8 mouse cellular contexts compared by ENCODE assay signal in genomic region chr7:136046645-136047363, GRCm38 (mm10).
DNase-seq lines count a peak whose midpoint lies in the region; ATAC-seq and TF ChIP-seq lines count a peak whose summit lies in the region.

No protein-coding gene starts in this region.

- peaks cover 5% of the 10 kb centered on the region; the same call in 1 of the 2 replicates for H3K27me3 ChIP-seq in embryonic facial prominence, embryonic 12.5 days
- no peaks in the 10 kb centered on the region for H3K27me3 ChIP-seq in heart, embryonic 11.5 days (ENCODE audit: control insufficient read depth, insufficient read depth, low read length)
- H3K27me3 ChIP-seq in kidney, embryonic 16.5 days (ENCODE audit: insufficient read depth, low read length) = no peaks in the 10 kb centered on the region
- H3K27me3 ChIP-seq in limb, embryonic 14.5 days (ENCODE audit: control insufficient read depth, insufficient read depth, low read length) = no peaks in the 10 kb centered on the region; the same call in 1 of the 2 replicates

- no peak overlapping the region for H3K4me3 ChIP-seq in gastrocnemius, adult 2 months
- H3K4me3 ChIP-seq in embryonic facial prominence, embryonic 12.5 days = no peak overlapping the region
- H3K4me3 ChIP-seq in heart, embryonic 11.5 days (ENCODE audit: low read depth, low read length) = no peak overlapping the region
- H3K4me3 ChIP-seq in kidney, embryonic 16.5 days (ENCODE audit: low read length) = no peak overlapping the region
- H3K4me3 ChIP-seq in limb, embryonic 14.5 days (replicated peaks; ENCODE audit: low read length) = no peak overlapping the region

- TF ChIP-seq CTCF in gastrocnemius, adult 2 months (IDR thresholded peaks at IDR 0.05) = no peak

- no peak overlapping the region for H3K9ac ChIP-seq in embryonic facial prominence, embryonic 12.5 days
- no peak overlapping the region for H3K9ac ChIP-seq in heart, embryonic 11.5 days (ENCODE audit: low read depth, low read length)
- no peak overlapping the region for H3K9ac ChIP-seq in kidney, embryonic 16.5 days (replicated peaks; ENCODE audit: low read length)
- no peak overlapping the region for H3K9ac ChIP-seq in limb, embryonic 14.5 days (ENCODE audit: low read depth, low read length, severe bottlenecking)

- no peak overlapping the region for H3K27ac ChIP-seq in gastrocnemius, adult 2 months
- H3K27ac ChIP-seq in embryonic facial prominence, embryonic 12.5 days = peak overlapping the region; percentile 89
- peak overlapping the region; percentile 22; the same call in 1 of the 2 replicates for H3K27ac ChIP-seq in heart, embryonic 11.5 days (ENCODE audit: low read depth, low read length)
- H3K27ac ChIP-seq in kidney, embryonic 16.5 days (ENCODE audit: low read length) = peak overlapping the region; percentile 79
- H3K27ac ChIP-seq in limb, embryonic 14.5 days (replicated peaks; ENCODE audit: low read depth, low read length) = peak overlapping the region; percentile 75

- H3K4me2 ChIP-seq in embryonic facial prominence, embryonic 12.5 days (replicated peaks) = 0 out of 2 replicates have a peak overlapping the region, but pooled peaks have one; percentile 19
- no peak overlapping the region; the same call in 1 of the 2 replicates for H3K4me2 ChIP-seq in heart, embryonic 11.5 days
- 0 out of 2 replicates have a peak overlapping the region, but pooled peaks have one; percentile 1 for H3K4me2 ChIP-seq in kidney, embryonic 16.5 days (replicated peaks; ENCODE audit: low read depth, low read length)
- H3K4me2 ChIP-seq in limb, embryonic 14.5 days (replicated peaks; ENCODE audit: low read depth, low read length, severe bottlenecking) = 0 out of 2 replicates have a peak overlapping the region, but pooled peaks have one; percentile 7

- no peaks in the 10 kb centered on the region for H3K9me3 ChIP-seq in embryonic facial prominence, embryonic 12.5 days
- no peaks in the 10 kb centered on the region for H3K9me3 ChIP-seq in heart, embryonic 11.5 days (replicated peaks; ENCODE audit: control insufficient read depth, low read length)
- no peaks in the 10 kb centered on the region for H3K9me3 ChIP-seq in kidney, embryonic 16.5 days (ENCODE audit: low read length)
- no peaks in the 10 kb centered on the region for H3K9me3 ChIP-seq in limb, embryonic 14.5 days (ENCODE audit: control insufficient read depth, low read length)

- H3K36me3 ChIP-seq in embryonic facial prominence, embryonic 12.5 days = no peaks in the 10 kb centered on the region
- no peaks in the 10 kb centered on the region for H3K36me3 ChIP-seq in heart, embryonic 11.5 days (ENCODE audit: control insufficient read depth, insufficient read depth, low read length)
- H3K36me3 ChIP-seq in kidney, embryonic 16.5 days (ENCODE audit: insufficient read depth, low read length) = no peaks in the 10 kb centered on the region
- H3K36me3 ChIP-seq in limb, embryonic 14.5 days (ENCODE audit: control insufficient read depth, insufficient read depth, low read length) = no peaks in the 10 kb centered on the region

- intact Hi-C loops in gastrocnemius, adult 2 months (cut with DNase I) = no loop called here

- peaks cover 63% of the 10 kb centered on the region for H3K4me1 ChIP-seq in embryonic facial prominence, embryonic 12.5 days
- peaks cover 12% of the 10 kb centered on the region for H3K4me1 ChIP-seq in heart, embryonic 11.5 days (ENCODE audit: control insufficient read depth, insufficient read depth, low read length)
- peaks cover 47% of the 10 kb centered on the region for H3K4me1 ChIP-seq in kidney, embryonic 16.5 days (ENCODE audit: insufficient read depth, low read length)
- peaks cover 57% of the 10 kb centered on the region for H3K4me1 ChIP-seq in limb, embryonic 14.5 days (ENCODE audit: control insufficient read depth, insufficient read depth, low read length)

- no peak for TF ChIP-seq POLR2A in limb, embryonic 14.5 days (IDR thresholded peaks at IDR 0.05; ENCODE audit: borderline replicate concordance, extremely low read depth, insufficient read depth, insufficient read length)

- ATAC-seq in embryonic facial prominence, embryonic 12.5 days (ENCODE audit: insufficient number of reproducible peaks, insufficient read depth, low FRiP score, low TSS enrichment) = peak; percentile 78
- peak; percentile 75; the same call in 1 of the 2 replicates for ATAC-seq in heart, embryonic 11.5 days (replicated peaks; ENCODE audit: insufficient number of reproducible peaks, low FRiP score, low TSS enrichment)
- peak; percentile 83 for ATAC-seq in kidney, embryonic 16.5 days (ENCODE audit: low FRiP score, low TSS enrichment)
- peak; percentile 82 for ATAC-seq in limb, embryonic 14.5 days (ENCODE audit: low FRiP score, low read depth)

- WGBS in embryonic facial prominence, embryonic 12.5 days = 15% methylated on average over 14 of the region's 14 CpGs
- 30% methylated on average over 14 of the region's 14 CpGs for WGBS in heart, embryonic 11.5 days (ENCODE audit: insufficient replicate concordance)
- WGBS in kidney, embryonic 16.5 days = 8% methylated on average over 14 of the region's 14 CpGs
- WGBS in limb, embryonic 14.5 days = 32% methylated on average over 14 of the region's 14 CpGs

- peak; percentile 47 for DNase-seq in gastrocnemius, adult 2 months
- DNase-seq in gastrocnemius, adult 18-20 months (ENCODE audit: low spot score) = no peak
- DNase-seq in limb, embryonic 14.5 days (ENCODE audit: low spot score) = peak; percentile 92
- DNase-seq in ovary, postnatal 36 days (ENCODE audit: low spot score) = peak; percentile 56
- no peak for DNase-seq in spleen, postnatal 36 days (ENCODE audit: low spot score in 2 of 2)

Comparison
In these comparisons a context has a peak if more than half of its experiments do, and no peak if none do; other contexts are left out.
1. DNase-seq: peak in gastrocnemius, adult 2 months (single experiment), limb, embryonic 14.5 days (single experiment) and ovary, postnatal 36 days (single experiment); none in gastrocnemius, adult 18-20 months (single experiment) and spleen, postnatal 36 days (0 of 2).
2. Peak in every context shown above with its lines, with median percentiles within 50 percentile points of each other: ATAC-seq.